Mouse (Mus musculus) lung, postnatal 0 days (tissue): ENCODE results near the gene Pdzd4. TPM values are rescaled to one million over a fixed set of nuclear protein-coding genes. Genes with fewer than 3 reads are reported as not detected.

Experiments used
- ATAC-seq: fragments of 200-750 bp; cut with Nextera tagmentation; 2 replicates; pipeline ENCODE4 v1.8.0; 2017; ENCODE audit warnings: moderate library complexity
- DNase-seq: peaks from one replicate; pipeline ENCODE4 v3.0.0-alpha.2; 2016; ENCODE audit warnings: low spot score
- H3K27ac ChIP-seq: fragments of 300-500 bp; sonication (generic); 2 replicates; pipeline ENCODE4 v1.5.1; 2014; ENCODE audit warnings: antibody characterized with exemption, mild to moderate bottlenecking, low read length, mixed read lengths
- H3K27me3 ChIP-seq: fragments of 300-500 bp; sonication (generic); replicated peaks from 2 replicates; pipeline ENCODE4 v1.6.1; 2014; ENCODE audit warnings: low read length, mixed read lengths; ENCODE audit not compliant: insufficient read depth
- H3K36me3 ChIP-seq: fragments of 300-500 bp; sonication (generic); 2 replicates; pipeline ENCODE4 v1.6.1; 2014; ENCODE audit warnings: low read length, mixed read lengths; ENCODE audit not compliant: insufficient read depth
- H3K4me1 ChIP-seq: fragments of 300-500 bp; sonication (generic); 2 replicates; pipeline ENCODE4 v1.6.1; 2014; ENCODE audit warnings: antibody characterized with exemption, low read depth, low read length, mixed read lengths; ENCODE audit not compliant: insufficient read depth
- H3K4me2 ChIP-seq: fragments of 300-500 bp; sonication (generic); replicated peaks from 2 replicates; pipeline ENCODE4 v1.6.1; 2014; ENCODE audit warnings: low read depth, mild to moderate bottlenecking, low read length, moderate library complexity, mixed read lengths
- H3K4me3 ChIP-seq: fragments of 300-500 bp; sonication (generic); 2 replicates; pipeline ENCODE4 v1.5.1; 2014; ENCODE audit warnings: low read depth, low read length
- H3K9ac ChIP-seq: fragments of 300-500 bp; sonication (generic); replicated peaks from 2 replicates; pipeline ENCODE4 v1.6.1; 2014; ENCODE audit warnings: low read depth, mild to moderate bottlenecking
- H3K9me3 ChIP-seq: fragments of 300-500 bp; sonication (generic); 2 replicates; pipeline ENCODE4 v1.6.1; 2016; ENCODE audit warnings: low read length, mixed read lengths
- CTCF ChIP-seq: IDR thresholded peaks from 2 replicates; pipeline ENCODE4 v1.5.1; 2016; ENCODE audit warnings: antibody characterized with exemption, mild to moderate bottlenecking
- EP300 ChIP-seq: IDR thresholded peaks from 2 replicates; pipeline ENCODE4 v1.6.1; 2016; ENCODE audit warnings: antibody characterized with exemption, mild to moderate bottlenecking, control low read depth
- WGBS: fragments of 180-500 bp; shearing (Covaris S2); extraction: QIAGEN DNeasy Blood & Tissue Kit; methylation state at CpG from one replicate; pipeline ENCODE4 v1.1.7; 2014; 5-methylcytosine and 5-hydroxymethylcytosine counted together
- polyA plus RNA-seq: library from polyadenylated mRNA; unstranded; fragments of >200 nt; fragmentation: Nextera tagmentation; extraction: Ambion mirVana; gene quantifications from 2 replicates; pipeline ENCODE4 v1.2.1, GENCODE M21; 2015

Gene Pdzd4
- polyA plus RNA-seq = 0.20 and 0.32 TPM in 2 replicates

DNA sequence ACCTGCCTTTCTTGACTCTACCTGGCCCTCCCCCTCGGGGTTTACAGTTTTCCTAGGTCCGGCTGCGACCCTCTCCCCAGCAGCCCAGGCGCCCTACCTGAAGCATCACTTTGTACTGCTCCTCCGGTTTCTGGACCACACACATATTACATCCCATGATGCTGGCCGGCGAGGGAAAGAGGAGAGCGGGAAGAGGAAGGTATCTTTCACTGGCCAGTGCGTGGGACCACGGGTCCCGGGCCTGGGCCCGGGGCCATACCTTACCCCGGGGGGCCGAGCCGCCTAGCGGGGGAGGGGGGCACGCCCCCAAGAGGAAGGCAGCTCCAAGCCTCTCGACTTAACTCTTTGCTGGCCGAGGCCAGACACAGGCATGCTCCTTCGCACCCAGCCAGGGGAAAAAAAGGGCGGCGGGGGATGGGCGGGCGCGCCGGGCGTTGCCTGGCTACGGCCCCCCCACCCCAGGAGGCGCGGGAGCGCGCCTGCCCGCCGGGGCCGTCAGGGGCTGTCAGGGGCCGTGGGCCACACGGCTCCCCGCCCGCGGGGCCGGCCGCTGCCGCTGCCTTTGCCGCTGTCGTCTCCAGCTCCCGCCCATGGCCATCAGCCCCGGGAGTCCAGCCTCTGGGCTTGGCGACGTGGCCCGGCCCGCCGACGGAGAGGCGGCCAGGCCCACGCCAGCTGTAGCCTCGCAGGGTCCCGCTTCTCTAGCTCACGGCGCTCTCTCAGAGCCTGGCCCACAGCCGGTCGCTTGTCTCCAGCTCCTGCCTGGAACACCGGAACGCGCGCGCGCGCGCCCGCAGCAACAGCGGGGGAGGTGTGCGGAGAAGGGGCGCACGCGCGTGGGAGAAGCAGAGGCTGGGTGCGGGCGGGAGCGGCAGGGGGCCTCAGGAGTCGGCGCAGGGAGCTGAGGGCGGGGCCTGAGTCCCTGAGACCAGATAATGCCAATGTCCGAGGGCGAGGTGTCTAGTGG, at the start of gene Pdzd4:
TSS of gene Pdzd4 (minus strand) at position 785 of the 967 bp plus-strand sequence.
- no peak within 1 kb of the TSS for H3K27ac ChIP-seq
- H3K4me2 ChIP-seq = peak within 1 kb of the TSS; percentile 73
- no peaks in the 10 kb centered on the region for H3K27me3 ChIP-seq
- TF ChIP-seq EP300 (no peak), CTCF (no peak)
- ATAC-seq = peak; percentile 85
- 0 out of 2 replicates have a peak within 1 kb of the TSS, but pooled peaks have one; percentile 16 for H3K9ac ChIP-seq
- H3K4me3 ChIP-seq = peak within 1 kb of the TSS; percentile 52
- H3K9me3 ChIP-seq = no peaks in the 10 kb centered on the region
- 13% methylated on average over 18 of the region's 84 CpGs for WGBS
- H3K36me3 ChIP-seq = no peaks in the 10 kb centered on the region
- no peaks in the 10 kb centered on the region for H3K4me1 ChIP-seq
- peak; percentile 65 for DNase-seq

DNA sequence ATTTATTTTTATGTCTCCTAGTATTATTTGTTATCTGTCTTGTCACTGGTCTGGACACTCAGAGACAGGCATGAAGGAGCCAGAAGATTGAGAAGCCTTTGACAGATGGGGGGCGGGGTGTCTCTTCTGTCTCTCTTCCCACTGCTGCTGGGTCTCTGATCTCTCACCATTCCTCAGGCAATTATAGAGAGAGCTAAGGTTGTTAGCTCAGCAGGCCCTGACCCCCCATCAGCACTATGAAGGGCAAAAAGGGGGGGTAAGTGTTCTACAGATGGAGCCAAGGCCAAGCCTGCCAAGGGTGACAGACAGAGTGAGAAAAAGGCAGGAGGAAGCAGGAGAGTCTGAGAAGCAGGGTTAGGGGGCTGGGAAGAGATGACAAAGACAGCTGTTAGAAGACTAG, 47.2 kb upstream of the Pdzd4 start:
- WGBS = 27% methylated on average over 1 of the region's 1 CpGs
- no peak overlapping the region for H3K4me2 ChIP-seq

DNA sequence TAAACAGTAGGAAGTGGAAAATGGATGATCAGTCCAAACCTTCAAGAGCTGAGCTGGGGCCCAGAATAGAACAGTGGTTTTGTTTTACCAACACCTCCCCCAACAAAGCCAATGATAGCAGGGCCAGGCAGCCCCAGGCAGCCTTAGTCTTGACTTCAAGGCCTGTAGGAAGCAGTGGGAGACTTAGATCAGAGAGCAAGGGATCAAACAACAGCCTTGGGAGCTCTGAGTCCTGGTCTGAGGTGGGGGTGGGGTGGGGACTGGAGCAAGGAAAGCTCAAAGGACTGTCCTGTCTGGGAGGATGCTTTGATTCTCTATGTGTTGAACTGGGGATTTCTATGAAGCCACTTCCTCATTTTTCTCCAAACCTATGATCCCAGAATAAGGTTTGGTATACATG, 46.7 kb upstream of the Pdzd4 start:
- Histone ChIP-seq H3K4me3 (no peak overlapping the region), H3K27me3 (no peaks in the 10 kb centered on the region), H3K36me3 (no peaks in the 10 kb centered on the region), H3K9ac (no peak overlapping the region), H3K27ac (no peak overlapping the region), H3K4me2 (no peak overlapping the region), H3K4me1 (no peaks in the 10 kb centered on the region), H3K9me3 (no peaks in the 10 kb centered on the region)
- DNase-seq = no peak
- ATAC-seq = no peak
- no peak for TF ChIP-seq CTCF
- TF ChIP-seq EP300 = no peak

More for the DNA sequence above, 47.2 kb upstream of the Pdzd4 start:
- Histone ChIP-seq H3K36me3 (no peaks in the 10 kb centered on the region), H3K9ac (no peak overlapping the region), H3K4me3 (no peak overlapping the region), H3K9me3 (no peaks in the 10 kb centered on the region), H3K27ac (no peak overlapping the region), H3K27me3 (no peaks in the 10 kb centered on the region), H3K4me1 (no peaks in the 10 kb centered on the region)
- no peak for ATAC-seq
- DNase-seq = no peak
- TF ChIP-seq EP300 (no peak), CTCF (no peak)

DNA sequence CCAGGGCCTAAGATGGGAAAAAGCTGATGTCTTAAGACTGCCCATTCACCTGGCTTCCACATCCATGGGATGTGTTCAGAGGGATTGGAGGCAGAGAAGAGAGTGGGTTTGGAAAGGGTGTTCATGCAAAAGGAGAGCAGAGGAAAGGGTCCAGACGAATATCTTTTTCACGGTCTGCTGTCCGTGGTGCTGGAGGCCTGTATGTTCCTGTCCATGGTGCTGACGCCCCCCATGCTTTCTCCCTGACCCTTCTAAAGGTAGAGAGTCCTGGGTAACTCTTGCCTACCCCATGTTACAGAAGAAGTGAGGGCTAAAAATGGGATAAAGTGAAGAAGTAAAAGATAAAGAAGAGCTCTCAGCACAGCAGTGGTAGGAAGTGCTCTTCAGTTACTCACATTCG, 44.6 kb upstream of the Pdzd4 start:
- Histone ChIP-seq H3K4me3 (no peak overlapping the region), H3K27ac (no peak overlapping the region), H3K4me2 (no peak overlapping the region), H3K9me3 (no peaks in the 10 kb centered on the region), H3K27me3 (no peaks in the 10 kb centered on the region), H3K4me1 (no peaks in the 10 kb centered on the region), H3K36me3 (no peaks in the 10 kb centered on the region), H3K9ac (no peak overlapping the region)
- ATAC-seq (no peak), DNase-seq (peak; percentile 11)
- no peak for TF ChIP-seq CTCF
- TF ChIP-seq EP300 = no peak
- WGBS = 16% methylated on average over 5 of the region's 5 CpGs

DNA sequence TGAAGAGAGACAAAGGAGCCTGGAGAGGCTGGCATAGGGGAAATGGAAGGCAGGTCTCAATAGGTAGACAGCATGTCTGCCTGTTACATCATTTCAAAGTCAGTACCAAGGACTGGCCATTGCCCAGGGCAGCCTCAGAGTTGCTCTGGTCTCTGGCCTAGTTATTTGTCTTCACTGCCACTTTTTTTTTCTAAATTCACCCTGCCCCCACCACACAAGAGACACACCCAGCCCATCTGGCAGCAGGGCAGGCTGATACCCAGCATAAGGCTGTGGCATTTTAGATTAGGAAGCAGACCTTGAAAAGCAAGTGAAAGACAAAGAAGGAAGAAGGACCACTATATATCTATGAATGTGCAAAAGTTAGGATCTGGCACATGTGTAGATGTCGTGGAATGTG, 43.1 kb upstream of the Pdzd4 start:
- Histone ChIP-seq H3K36me3 (no peaks in the 10 kb centered on the region), H3K4me3 (no peak overlapping the region), H3K4me2 (no peak overlapping the region), H3K27me3 (no peaks in the 10 kb centered on the region), H3K27ac (no peak overlapping the region), H3K4me1 (no peaks in the 10 kb centered on the region), H3K9ac (no peak overlapping the region), H3K9me3 (no peaks in the 10 kb centered on the region)
- TF ChIP-seq EP300 = no peak
- no peak for TF ChIP-seq CTCF
- WGBS = 46% methylated on average over 1 of the region's 1 CpGs
- ATAC-seq = no peak
- no peak for DNase-seq

DNA sequence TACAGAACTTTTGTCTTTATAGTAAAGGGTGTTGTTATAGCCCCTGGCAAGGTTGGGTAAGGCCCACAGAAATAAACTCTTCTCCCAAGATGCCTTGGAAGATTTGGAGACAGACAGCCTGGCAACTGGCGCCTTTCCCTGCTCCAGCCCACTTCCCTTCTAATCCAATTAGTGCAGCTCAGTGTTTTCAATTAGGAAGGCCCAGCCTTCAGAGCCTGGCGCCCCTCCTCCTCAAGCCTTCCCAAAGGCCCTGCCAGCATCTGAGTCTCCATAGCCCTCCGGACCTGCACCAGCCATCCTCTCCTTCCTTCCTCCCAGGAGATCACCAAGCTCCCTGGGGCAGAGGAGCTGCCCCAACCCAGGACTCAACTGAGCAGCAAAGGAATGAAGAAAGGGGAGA, 42.5 kb upstream of the Pdzd4 start:
- H3K36me3 ChIP-seq = no peaks in the 10 kb centered on the region
- H3K9me3 ChIP-seq = no peaks in the 10 kb centered on the region
- no peaks in the 10 kb centered on the region for H3K27me3 ChIP-seq
- H3K4me3 ChIP-seq = no peak overlapping the region
- 32% methylated on average over 3 of the region's 3 CpGs for WGBS
- H3K9ac ChIP-seq = no peak overlapping the region
- ATAC-seq = no peak
- no peak for DNase-seq
- no peaks in the 10 kb centered on the region for H3K4me1 ChIP-seq
- no peak overlapping the region for H3K4me2 ChIP-seq
- H3K27ac ChIP-seq = no peak overlapping the region
- TF ChIP-seq EP300 (no peak), CTCF (no peak)
